Mouse (Mus musculus) liver, postnatal 0 days (tissue): Measurements from ENCODE around the gene Mecom. TPM values are rescaled to one million over a fixed set of nuclear protein-coding genes. Genes with fewer than 3 reads are reported as not detected.

Experiments used
- ATAC-seq: fragments of 200-750 bp; cut with Nextera tagmentation; 2 replicates; pipeline ENCODE4 v1.8.0; 2017; ENCODE audit warnings: mild to moderate bottlenecking, moderate library complexity
- DNase-seq: peaks from one replicate; pipeline ENCODE4 v3.0.0-alpha.2; 2016
- H3K27ac ChIP-seq: fragments of 300-500 bp; sonication (generic); 2 replicates; pipeline ENCODE4 v1.5.1; 2014; ENCODE audit warnings: antibody characterized with exemption, moderate library complexity, mild to moderate bottlenecking, low read depth
- H3K27me3 ChIP-seq: fragments of 300-500 bp; sonication (generic); 2 replicates; pipeline ENCODE4 v1.6.1; 2014; ENCODE audit warnings: low read length, control low read depth, mixed read lengths; ENCODE audit not compliant: insufficient read depth
- H3K36me3 ChIP-seq: fragments of 300-500 bp; sonication (generic); replicated peaks from 2 replicates; pipeline ENCODE4 v1.6.1; 2014; ENCODE audit warnings: mild to moderate bottlenecking, control low read depth, low read length, moderate library complexity, mixed read lengths; ENCODE audit not compliant: insufficient read depth
- H3K4me1 ChIP-seq: fragments of 300-500 bp; sonication (generic); 2 replicates; pipeline ENCODE4 v1.6.1; 2014; ENCODE audit warnings: antibody characterized with exemption, mild to moderate bottlenecking, control low read depth; ENCODE audit not compliant: insufficient read depth
- H3K4me2 ChIP-seq: fragments of 300-500 bp; sonication (generic); 2 replicates; pipeline ENCODE4 v1.6.1; 2014; ENCODE audit warnings: low read depth, mild to moderate bottlenecking, low read length, moderate library complexity, mixed read lengths
- H3K4me3 ChIP-seq: fragments of 300-500 bp; sonication (generic); 2 replicates; pipeline ENCODE4 v1.5.1; 2014; ENCODE audit warnings: low read depth, low read length
- H3K9ac ChIP-seq: fragments of 300-500 bp; sonication (generic); replicated peaks from 2 replicates; pipeline ENCODE4 v1.6.1; 2014; ENCODE audit warnings: mild to moderate bottlenecking, moderate library complexity
- H3K9me3 ChIP-seq: fragments of 300-500 bp; sonication (generic); 2 replicates; pipeline ENCODE4 v1.6.1; 2016; ENCODE audit warnings: mild to moderate bottlenecking, control low read depth, low read length, mixed read lengths
- CTCF ChIP-seq: sonication (generic); IDR thresholded peaks from 2 replicates; pipeline ENCODE4 v1.5.1; 2016; ENCODE audit warnings: antibody characterized with exemption, low read depth
- EP300 ChIP-seq: IDR thresholded peaks from 2 replicates; pipeline ENCODE4 v1.6.1; 2016; ENCODE audit warnings: antibody characterized with exemption, low read depth, mild to moderate bottlenecking
- WGBS: fragments of 180-500 bp; shearing (Covaris S2); extraction: QIAGEN DNeasy Blood & Tissue Kit; methylation state at CpG from one replicate; pipeline ENCODE4 v1.1.7; 2014; ENCODE audit not compliant: insufficient replicate concordance; 5-methylcytosine and 5-hydroxymethylcytosine counted together
- polyA plus RNA-seq: library from polyadenylated mRNA; unstranded; fragments of >200 nt; fragmentation: Nextera tagmentation; extraction: Ambion mirVana; gene quantifications from 2 replicates; pipeline ENCODE4 v1.2.1, GENCODE M21; 2015

The Mecom gene
- polyA plus RNA-seq, 1 experiment from 2014 or later: 0.89 TPM

GRCm38 (mm10) chr3:29959051-29959450, 588.8 kb downstream of the Mecom start:
- no peak overlapping the region for H3K4me3 ChIP-seq
- 66% methylated on average over 3 of the region's 3 CpGs for WGBS
- H3K4me2 ChIP-seq: no peak overlapping the region
- DNase-seq (no peak), ATAC-seq (no peak)
- H3K27ac ChIP-seq: no peak overlapping the region
- no peaks in the 10 kb centered on the region for H3K27me3 ChIP-seq
- no peaks in the 10 kb centered on the region for H3K36me3 ChIP-seq
- TF ChIP-seq CTCF (no peak), EP300 (no peak)
- no peaks in the 10 kb centered on the region for H3K4me1 ChIP-seq
- H3K9ac ChIP-seq: no peak overlapping the region
- H3K9me3 ChIP-seq: no peaks in the 10 kb centered on the region

GRCm38 (mm10) chr3:29957365-29958236, 590.2 kb downstream of the Mecom start:
- no peak overlapping the region for H3K4me2 ChIP-seq
- H3K27ac ChIP-seq: no peak overlapping the region
- ATAC-seq (no peak), DNase-seq (no peak)
- H3K27me3 ChIP-seq: no peaks in the 10 kb centered on the region
- H3K9ac ChIP-seq: no peak overlapping the region
- no peaks in the 10 kb centered on the region for H3K9me3 ChIP-seq
- TF ChIP-seq EP300 (no peak), CTCF (no peak)
- 70% methylated on average over 10 of the region's 10 CpGs for WGBS
- no peaks in the 10 kb centered on the region for H3K36me3 ChIP-seq
- no peaks in the 10 kb centered on the region for H3K4me1 ChIP-seq
- no peak overlapping the region for H3K4me3 ChIP-seq

- no peaks in the 10 kb centered on the region for H3K36me3 ChIP-seq
- no peak overlapping the region for H3K4me3 ChIP-seq
- WGBS: 69% methylated on average over 3 of the region's 3 CpGs
- no peak for TF ChIP-seq CTCF
- no peak for TF ChIP-seq EP300
- no peak overlapping the region for H3K27ac ChIP-seq
- H3K9ac ChIP-seq: no peak overlapping the region
- DNase-seq (no peak), ATAC-seq (no peak)
- no peak overlapping the region for H3K4me2 ChIP-seq
- no peaks in the 10 kb centered on the region for H3K4me1 ChIP-seq
- no peaks in the 10 kb centered on the region for H3K27me3 ChIP-seq
- H3K9me3 ChIP-seq: no peaks in the 10 kb centered on the region
Observed at GRCm38 (mm10) chr3:29953269-29953668, 594.5 kb downstream of the Mecom start.

- Histone ChIP-seq H3K4me2 (no peak overlapping the region), H3K4me1 (no peaks in the 10 kb centered on the region), H3K9me3 (no peaks in the 10 kb centered on the region), H3K4me3 (no peak overlapping the region), H3K27ac (no peak overlapping the region), H3K36me3 (no peaks in the 10 kb centered on the region), H3K27me3 (no peaks in the 10 kb centered on the region), H3K9ac (no peak overlapping the region)
- DNase-seq: no peak
- WGBS: 64% methylated on average over 5 of the region's 5 CpGs
- ATAC-seq: no peak
- TF ChIP-seq CTCF (no peak), EP300 (no peak)
Observed at GRCm38 (mm10) chr3:29950853-29951252, 597.0 kb downstream of the Mecom start.

- no peaks in the 10 kb centered on the region for H3K36me3 ChIP-seq
- no peaks in the 10 kb centered on the region for H3K9me3 ChIP-seq
- H3K27ac ChIP-seq: no peak overlapping the region
- no peaks in the 10 kb centered on the region for H3K27me3 ChIP-seq
- no peak for TF ChIP-seq EP300
- no peak for TF ChIP-seq CTCF
- H3K4me3 ChIP-seq: no peak overlapping the region
- H3K9ac ChIP-seq: no peak overlapping the region
- no peak for DNase-seq
- no peak overlapping the region for H3K4me2 ChIP-seq
- no peaks in the 10 kb centered on the region for H3K4me1 ChIP-seq
- no peak for ATAC-seq
- WGBS: 70% methylated on average over 11 of the region's 11 CpGs
Observed at GRCm38 (mm10) chr3:29903596-29904308, 644.1 kb downstream of the Mecom start.

Other genes with a start within 250 kb of the Mecom start
- not detected in 2 replicates for gene Actrt3, start 51.9 kb upstream of the Mecom start, polyA plus RNA-seq
- gene Mynn, start 54.1 kb upstream of the Mecom start, polyA plus RNA-seq: 6.2 and 7.5 TPM in 2 replicates
- gene Lrriq4, start 96.5 kb upstream of the Mecom start, polyA plus RNA-seq: not detected in 2 replicates
- 0.06 and 0.14 TPM in 2 replicates for gene Lrrc34, start 99.9 kb upstream of the Mecom start, polyA plus RNA-seq
- 0.06 TPM in 1 of 2 replicates, not detected in the other for gene Lrrc31, start 151.8 kb upstream of the Mecom start, polyA plus RNA-seq
- gene Samd7, start 198.3 kb upstream of the Mecom start, polyA plus RNA-seq: 0.04 TPM in 2 replicates
- 90.8 and 102 TPM in 2 replicates for gene Sec62, start 244.9 kb upstream of the Mecom start, polyA plus RNA-seq